Mouse (Mus musculus) forebrain, embryonic 11.5 days (tissue): ENCODE measurements around the gene Sapcd1. TPM values are rescaled to one million over a fixed set of nuclear protein-coding genes. Genes with fewer than 3 reads are reported as not detected.
A peak's percentile ranks its signal among the peaks of the same experiment; 100 is the strongest.

ENCODE experiments used
- ATAC-seq: fragments of 200-750 bp; cut with Nextera tagmentation; replicated peaks from 2 replicates; pipeline ENCODE4 v1.8.0; 2017; ENCODE audit warnings: moderate TSS enrichment; ENCODE audit not compliant: low FRiP score
- DNase-seq: peaks from one replicate; pipeline ENCODE4 v3.0.0-alpha.2; 2017; ENCODE audit warnings: low spot score
- H3K27ac ChIP-seq: fragments of 300-500 bp; sonication (generic); 2 replicates; pipeline ENCODE4 v1.5.1; 2014; ENCODE audit warnings: low read depth, low read length
- H3K27me3 ChIP-seq: fragments of 300-500 bp; sonication (generic); 2 replicates; pipeline ENCODE4 v1.6.1; 2014; ENCODE audit warnings: mild to moderate bottlenecking, low read length, mixed read lengths; ENCODE audit not compliant: control insufficient read depth, insufficient read depth
- H3K36me3 ChIP-seq: fragments of 300-500 bp; sonication (generic); 2 replicates; pipeline ENCODE4 v1.6.1; 2014; ENCODE audit warnings: mild to moderate bottlenecking, low read length, moderate library complexity, mixed read lengths; ENCODE audit not compliant: control insufficient read depth, insufficient read depth
- H3K4me1 ChIP-seq: fragments of 300-500 bp; sonication (generic); replicated peaks from 2 replicates; pipeline ENCODE4 v1.6.1; 2014; ENCODE audit warnings: low read length, mixed read lengths; ENCODE audit not compliant: control insufficient read depth, insufficient read depth
- H3K4me2 ChIP-seq: fragments of 300-500 bp; sonication (generic); 2 replicates; pipeline ENCODE4 v1.6.1; 2014; ENCODE audit warnings: low read depth, mild to moderate bottlenecking, low read length, moderate library complexity, mixed read lengths; ENCODE audit not compliant: severe bottlenecking
- H3K4me3 ChIP-seq: fragments of 300-500 bp; sonication (generic); 2 replicates; pipeline ENCODE4 v1.5.1; 2014; ENCODE audit warnings: low read depth, low read length
- H3K9ac ChIP-seq: fragments of 300-500 bp; sonication (generic); 2 replicates; pipeline ENCODE4 v1.6.1; 2014; ENCODE audit warnings: low read length
- H3K9me3 ChIP-seq: fragments of 300-500 bp; sonication (generic); 2 replicates; pipeline ENCODE4 v1.6.1; 2016; ENCODE audit warnings: low read length, mixed read lengths; ENCODE audit not compliant: control insufficient read depth
- WGBS: fragments of 180-500 bp; shearing (Covaris S2); extraction: QIAGEN DNeasy Blood & Tissue Kit; methylation state at CpG from one replicate; pipeline ENCODE4 v1.1.7; 2014; 5-methylcytosine and 5-hydroxymethylcytosine counted together
- polyA plus RNA-seq: library from polyadenylated mRNA; unstranded; fragments of >200 nt; fragmentation: Nextera tagmentation; extraction: Ambion mirVana; gene quantifications from 2 replicates; pipeline ENCODE4 v1.2.1, GENCODE M21; 2014

Gene Sapcd1
- polyA plus RNA-seq, 1 experiment from 2014 or later = 4.1 TPM

- 79% methylated on average over 5 of the region's 5 CpGs for WGBS
- ATAC-seq = no peak
- Histone ChIP-seq H3K4me2 (peak overlapping the region; percentile 88; the same call in 1 of the 2 replicates), H3K9ac (peak overlapping the region; percentile 79; the same call in 1 of the 2 replicates), H3K36me3 (peaks cover under 1% of the 10 kb centered on the region; the same call in 1 of the 2 replicates), H3K27ac (peak overlapping the region; percentile 86), H3K4me1 (peaks cover 32% of the 10 kb centered on the region), H3K9me3 (no peaks in the 10 kb centered on the region; the same call in 1 of the 2 replicates), H3K27me3 (no peaks in the 10 kb centered on the region), H3K4me3 (no peak overlapping the region)
- peak; percentile 43 for DNase-seq
These were observed 21.2 kb upstream of the Sapcd1 start for GRCm38 (mm10) chr17:35048932-35049440.

GRCm38 (mm10) chr17:35048149-35048931 is 20.5 kb upstream of the Sapcd1 start:
- Histone ChIP-seq H3K9me3 (no peaks in the 10 kb centered on the region), H3K36me3 (no peaks in the 10 kb centered on the region), H3K4me2 (0 out of 2 replicates have a peak overlapping the region, but pooled peaks have one; percentile 18), H3K27me3 (no peaks in the 10 kb centered on the region), H3K9ac (peak overlapping the region; percentile 27; the same call in 1 of the 2 replicates), H3K4me1 (peaks cover 32% of the 10 kb centered on the region), H3K27ac (no peak overlapping the region), H3K4me3 (no peak overlapping the region)
- WGBS = 46% methylated on average over 11 of the region's 11 CpGs
- no peak for DNase-seq
- ATAC-seq = no peak

GRCm38 (mm10) chr17:35047688-35048087 is 19.9 kb upstream of the Sapcd1 start:
- no peaks in the 10 kb centered on the region for H3K36me3 ChIP-seq
- no peak for DNase-seq
- peaks cover 32% of the 10 kb centered on the region for H3K4me1 ChIP-seq
- peak overlapping the region; percentile 39; the same call in 1 of the 2 replicates for H3K27ac ChIP-seq
- WGBS = 50% methylated on average over 1 of the region's 1 CpGs
- no peaks in the 10 kb centered on the region for H3K27me3 ChIP-seq
- no peaks in the 10 kb centered on the region for H3K9me3 ChIP-seq
- no peak overlapping the region for H3K4me2 ChIP-seq
- H3K4me3 ChIP-seq = no peak overlapping the region
- no peak for ATAC-seq
- H3K9ac ChIP-seq = peak overlapping the region; percentile 25; the same call in 1 of the 2 replicates

GRCm38 (mm10) chr17:35046681-35047455 is 19.1 kb upstream of the Sapcd1 start, which contains the start of gene Msh5:
Gene Msh5 (minus strand): TSS chr17:35046745.
- no peaks in the 10 kb centered on the region for H3K27me3 ChIP-seq
- peak; percentile 98 for ATAC-seq
- H3K4me1 ChIP-seq = peaks cover 27% of the 10 kb centered on the region

GRCm38 (mm10) chr17:35045807-35046680 is 18.2 kb upstream of the Sapcd1 start:
- ATAC-seq = peak; percentile 76
- no peaks in the 10 kb centered on the region for H3K27me3 ChIP-seq
- H3K27ac ChIP-seq = peak overlapping the region; percentile 62
- WGBS = 6% methylated on average over 48 of the region's 48 CpGs
- H3K9ac ChIP-seq = peak overlapping the region; percentile 93
- peak overlapping the region; percentile 89 for H3K4me2 ChIP-seq
- no peaks in the 10 kb centered on the region for H3K9me3 ChIP-seq
- peaks cover 21% of the 10 kb centered on the region for H3K4me1 ChIP-seq
- no peak for DNase-seq
- peak overlapping the region; percentile 39 for H3K4me3 ChIP-seq
- no peaks in the 10 kb centered on the region for H3K36me3 ChIP-seq

More at GRCm38 (mm10) chr17:35046681-35047455, 19.1 kb upstream of the Sapcd1 start, which contains the start of gene Msh5:
- H3K9ac ChIP-seq = peak within 1 kb of the TSS; percentile 93
- H3K27ac ChIP-seq = peak within 1 kb of the TSS; percentile 62
- H3K9me3 ChIP-seq = no peaks in the 10 kb centered on the region
- 3% methylated on average over 33 of the region's 33 CpGs for WGBS
- no peaks in the 10 kb centered on the region for H3K36me3 ChIP-seq
- DNase-seq = peak; percentile 100
- H3K4me3 ChIP-seq = peak within 1 kb of the TSS; percentile 39
- peak within 1 kb of the TSS; percentile 89 for H3K4me2 ChIP-seq

- H3K27ac ChIP-seq = no peak overlapping the region
- H3K9me3 ChIP-seq = no peaks in the 10 kb centered on the region
- WGBS = 93% methylated on average over 7 of the region's 7 CpGs
- H3K27me3 ChIP-seq = no peaks in the 10 kb centered on the region
- H3K4me2 ChIP-seq = peak overlapping the region; percentile 89
- no peaks in the 10 kb centered on the region for H3K36me3 ChIP-seq
- peaks cover 19% of the 10 kb centered on the region for H3K4me1 ChIP-seq
- DNase-seq (no peak), ATAC-seq (no peak)
- H3K9ac ChIP-seq = peak overlapping the region; percentile 93
- H3K4me3 ChIP-seq = peak overlapping the region; percentile 39; the same call in 1 of the 2 replicates
These were observed 17.3 kb upstream of the Sapcd1 start for GRCm38 (mm10) chr17:35044904-35045806.

GRCm38 (mm10) chr17:35043794-35044193 is 16.0 kb upstream of the Sapcd1 start:
- no peak overlapping the region for H3K4me3 ChIP-seq
- no peaks in the 10 kb centered on the region for H3K9me3 ChIP-seq
- H3K36me3 ChIP-seq = no peaks in the 10 kb centered on the region
- no peak for DNase-seq
- H3K27ac ChIP-seq = no peak overlapping the region
- no peak overlapping the region for H3K9ac ChIP-seq
- WGBS = 85% methylated on average over 4 of the region's 4 CpGs
- no peaks in the 10 kb centered on the region for H3K27me3 ChIP-seq
- H3K4me1 ChIP-seq = peaks cover 11% of the 10 kb centered on the region
- no peak for ATAC-seq
- H3K4me2 ChIP-seq = no peak overlapping the region
